Mouse (Mus musculus) embryonic facial prominence, embryonic 11.5 days (tissue): ENCODE measurements at regions not wholly inside any gene's neighbourhood (a gene's known extent, or its start where the extent isn't known, plus 50 kb on each side); places are given as distances from the start of the nearest gene placed in this dataset.
A peak's percentile ranks its signal among the peaks of the same experiment; 100 is the strongest.

Experiments used
- ATAC-seq: fragments of 200-750 bp; cut with Nextera tagmentation; replicated peaks from 2 replicates; pipeline ENCODE4 v1.8.0; 2017; ENCODE audit warnings: low read depth; ENCODE audit not compliant: insufficient number of reproducible peaks, low FRiP score, low TSS enrichment
- DNase-seq: peaks from one replicate; pipeline ENCODE4 v3.0.0-alpha.2; 2015; ENCODE audit warnings: low spot score
- H3K27ac ChIP-seq: fragments of 300-500 bp; sonication (generic); replicated peaks from 2 replicates; pipeline ENCODE4 v1.5.1; 2014; ENCODE audit warnings: mild to moderate bottlenecking, low read depth, low read length, control low read depth
- H3K27me3 ChIP-seq: fragments of 300-500 bp; sonication (generic); 2 replicates; pipeline ENCODE4 v1.6.1; 2014; ENCODE audit warnings: mild to moderate bottlenecking, low read length, moderate library complexity, mixed read lengths; ENCODE audit not compliant: control insufficient read depth, insufficient read depth
- H3K36me3 ChIP-seq: fragments of 300-500 bp; sonication (generic); replicated peaks from 2 replicates; pipeline ENCODE4 v1.6.1; 2014; ENCODE audit warnings: low read depth, mild to moderate bottlenecking, low read length, moderate library complexity, mixed read lengths; ENCODE audit not compliant: control insufficient read depth, insufficient read depth
- H3K4me1 ChIP-seq: fragments of 300-500 bp; sonication (generic); 2 replicates; pipeline ENCODE4 v1.6.1; 2014; ENCODE audit warnings: low read length, mixed read lengths; ENCODE audit not compliant: control insufficient read depth, insufficient read depth
- H3K4me2 ChIP-seq: fragments of 300-500 bp; sonication (generic); 2 replicates; pipeline ENCODE4 v1.6.1; 2014; ENCODE audit warnings: low read depth, mild to moderate bottlenecking, control low read depth, low read length, moderate library complexity
- H3K4me3 ChIP-seq: fragments of 300-500 bp; sonication (generic); 2 replicates; pipeline ENCODE4 v1.5.1; 2014; ENCODE audit warnings: low read depth, low read length, control low read depth
- H3K9ac ChIP-seq: fragments of 300-500 bp; sonication (generic); replicated peaks from 2 replicates; pipeline ENCODE4 v1.6.1; 2014; ENCODE audit warnings: mild to moderate bottlenecking, control low read depth, low read length
- H3K9me3 ChIP-seq: fragments of 300-500 bp; sonication (generic); replicated peaks from 2 replicates; pipeline ENCODE4 v1.6.1; 2016; ENCODE audit warnings: mild to moderate bottlenecking, low read length, inconsistent platforms, mixed read lengths; ENCODE audit not compliant: control insufficient read depth
- WGBS: fragments of 180-500 bp; shearing (Covaris S2); extraction: QIAGEN DNeasy Blood & Tissue Kit; methylation state at CpG from one replicate; pipeline ENCODE4 v1.1.7; 2014; 5-methylcytosine and 5-hydroxymethylcytosine counted together

- no peak for DNase-seq
- Histone ChIP-seq H3K9ac (no peak overlapping the region), H3K9me3 (no peaks in the 10 kb centered on the region), H3K4me3 (no peak overlapping the region), H3K27me3 (no peaks in the 10 kb centered on the region), H3K4me2 (no peak overlapping the region), H3K27ac (no peak overlapping the region), H3K4me1 (peaks cover 9% of the 10 kb centered on the region), H3K36me3 (no peaks in the 10 kb centered on the region)
- no peak for ATAC-seq
- 29% methylated on average over 4 of the region's 4 CpGs for WGBS
These were observed 172.1 kb downstream of the Shq1 start for GRCm38 (mm10) chr6:100498861-100499271.

GRCm38 (mm10) chr6:100498126-100498525 is 172.8 kb downstream of the Shq1 start:
- Histone ChIP-seq H3K36me3 (no peaks in the 10 kb centered on the region), H3K4me3 (no peak overlapping the region), H3K27me3 (no peaks in the 10 kb centered on the region), H3K9me3 (no peaks in the 10 kb centered on the region), H3K4me2 (no peak overlapping the region), H3K9ac (no peak overlapping the region), H3K4me1 (peaks cover 6% of the 10 kb centered on the region; the same call in 1 of the 2 replicates), H3K27ac (no peak overlapping the region)
- no peak for ATAC-seq
- no peak for DNase-seq
- 67% methylated on average over 2 of the region's 2 CpGs for WGBS

GRCm38 (mm10) chr6:100496135-100496534 is 174.8 kb downstream of the Shq1 start:
- Histone ChIP-seq H3K9me3 (no peaks in the 10 kb centered on the region), H3K4me1 (no peaks in the 10 kb centered on the region; the same call in 1 of the 2 replicates), H3K9ac (no peak overlapping the region), H3K36me3 (no peaks in the 10 kb centered on the region), H3K4me3 (no peak overlapping the region), H3K4me2 (no peak overlapping the region), H3K27ac (no peak overlapping the region), H3K27me3 (no peaks in the 10 kb centered on the region)
- ATAC-seq = no peak
- DNase-seq = no peak

GRCm38 (mm10) chr6:100495131-100495530 is 175.8 kb downstream of the Shq1 start:
- no peak overlapping the region for H3K9ac ChIP-seq
- H3K36me3 ChIP-seq = no peaks in the 10 kb centered on the region
- H3K27ac ChIP-seq = no peak overlapping the region
- H3K9me3 ChIP-seq = no peaks in the 10 kb centered on the region
- H3K27me3 ChIP-seq = no peaks in the 10 kb centered on the region
- ATAC-seq (no peak), DNase-seq (peak; percentile 59)
- 71% methylated on average over 12 of the region's 12 CpGs for WGBS
- H3K4me3 ChIP-seq = no peak overlapping the region
- no peaks in the 10 kb centered on the region for H3K4me1 ChIP-seq
- H3K4me2 ChIP-seq = no peak overlapping the region

- no peaks in the 10 kb centered on the region for H3K4me1 ChIP-seq
- H3K4me2 ChIP-seq = no peak overlapping the region
- 88% methylated on average over 1 of the region's 1 CpGs for WGBS
- no peaks in the 10 kb centered on the region for H3K9me3 ChIP-seq
- H3K4me3 ChIP-seq = no peak overlapping the region
- no peaks in the 10 kb centered on the region for H3K27me3 ChIP-seq
- no peaks in the 10 kb centered on the region for H3K36me3 ChIP-seq
- ATAC-seq = no peak
- no peak overlapping the region for H3K27ac ChIP-seq
- no peak overlapping the region for H3K9ac ChIP-seq
- DNase-seq = no peak
These were observed 177.4 kb downstream of the Shq1 start for GRCm38 (mm10) chr6:100493558-100493957.

GRCm38 (mm10) chr6:100491811-100492210 is 179.1 kb downstream of the Shq1 start:
- Histone ChIP-seq H3K4me3 (no peak overlapping the region), H3K9ac (no peak overlapping the region), H3K36me3 (no peaks in the 10 kb centered on the region), H3K9me3 (no peaks in the 10 kb centered on the region), H3K27me3 (no peaks in the 10 kb centered on the region), H3K4me2 (no peak overlapping the region), H3K4me1 (no peaks in the 10 kb centered on the region), H3K27ac (no peak overlapping the region)
- DNase-seq (no peak), ATAC-seq (no peak)
- 92% methylated on average over 6 of the region's 6 CpGs for WGBS

- H3K27ac ChIP-seq = no peak overlapping the region
- no peaks in the 10 kb centered on the region for H3K4me1 ChIP-seq
- H3K27me3 ChIP-seq = no peaks in the 10 kb centered on the region
- no peak overlapping the region for H3K9ac ChIP-seq
- H3K36me3 ChIP-seq = no peaks in the 10 kb centered on the region
- 92% methylated on average over 7 of the region's 7 CpGs for WGBS
- no peak overlapping the region for H3K4me2 ChIP-seq
- ATAC-seq (no peak), DNase-seq (no peak)
- no peaks in the 10 kb centered on the region for H3K9me3 ChIP-seq
- H3K4me3 ChIP-seq = no peak overlapping the region
These were observed 179.8 kb downstream of the Shq1 start for GRCm38 (mm10) chr6:100490920-100491712.

GRCm38 (mm10) chr6:100483836-100484235 is 187.1 kb downstream of the Shq1 start:
- no peak for DNase-seq
- Histone ChIP-seq H3K36me3 (no peaks in the 10 kb centered on the region), H3K27me3 (no peaks in the 10 kb centered on the region), H3K4me2 (no peak overlapping the region), H3K9ac (no peak overlapping the region), H3K4me1 (no peaks in the 10 kb centered on the region), H3K9me3 (no peaks in the 10 kb centered on the region), H3K27ac (no peak overlapping the region), H3K4me3 (no peak overlapping the region)
- no peak for ATAC-seq
- WGBS = 60% methylated on average over 3 of the region's 3 CpGs
